Mouse (Mus musculus) adrenal gland, postnatal 36 days (tissue): ENCODE measurements at regions not wholly inside any gene's neighbourhood (a gene's known extent, or its start where the extent isn't known, plus 50 kb on each side); places are given as distances from the start of the nearest gene placed in this dataset.
A peak's percentile ranks its signal among the peaks of the same experiment; 100 is the strongest.

ENCODE experiments used
- DNase-seq, 2 experiments: peaks; one replicate each; pipeline ENCODE4 v3.0.0; 2021; ENCODE audit warnings: mixed read lengths in 1 of 2

DNA sequence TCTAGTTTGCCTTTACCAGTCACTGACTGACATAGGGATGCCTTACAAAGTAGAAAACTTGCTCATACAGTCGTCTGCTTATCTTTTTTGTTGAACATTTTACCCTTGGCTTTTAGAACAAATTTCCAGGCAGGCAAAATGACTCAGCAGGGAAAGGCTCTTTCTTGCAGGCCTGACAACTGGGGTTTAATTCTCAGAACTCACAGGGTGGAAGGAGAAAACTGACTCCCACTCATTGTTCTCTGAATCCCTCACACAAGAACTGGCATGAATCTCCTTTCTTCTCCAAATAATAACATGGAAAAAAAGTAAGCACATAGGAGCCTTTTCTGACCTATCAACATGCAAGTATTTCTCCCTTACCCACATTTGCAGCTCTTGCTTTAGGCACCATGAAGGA, 163.5 kb downstream of the Cps1 start:
- DNase-seq, result peak in 1 of 2 experiments; percentile 3

DNA sequence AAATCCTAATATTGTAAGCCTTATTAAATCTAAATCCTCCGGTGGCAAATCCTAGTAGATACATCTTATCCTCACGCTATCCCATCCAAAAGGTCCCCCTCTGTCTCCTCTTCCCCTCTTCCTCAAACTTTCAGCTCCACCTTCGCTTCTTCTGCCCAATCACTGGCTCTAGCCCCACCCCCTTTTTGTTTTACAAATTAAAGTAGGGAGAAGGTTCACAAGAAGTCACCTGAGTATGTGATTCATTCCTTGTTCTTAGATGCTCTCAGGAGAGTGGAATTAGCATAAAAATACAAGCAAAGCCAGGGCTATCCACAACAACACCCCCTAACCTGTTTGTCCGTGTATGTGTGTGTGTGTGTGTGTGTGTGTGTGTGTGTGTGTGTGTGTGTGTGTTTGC, 184.8 kb downstream of the Cps1 start:
- no peak for DNase-seq
